Mouse (Mus musculus): Measurements from ENCODE around the gene Sgk2. TPM values are rescaled to one million over a fixed set of nuclear protein-coding genes. Genes with fewer than 3 reads are reported as not detected.
A peak's percentile ranks its signal among the peaks of the same experiment; 100 is the strongest.
"Not testable (repeated sequence)": the region's sequence is repeated elsewhere in the genome, so short reads cannot be mapped to it uniquely, and the experiment has no call there.

Gene Sgk2
- polyA plus RNA-seq, 1 experiment = 0.22 TPM

DNA sequence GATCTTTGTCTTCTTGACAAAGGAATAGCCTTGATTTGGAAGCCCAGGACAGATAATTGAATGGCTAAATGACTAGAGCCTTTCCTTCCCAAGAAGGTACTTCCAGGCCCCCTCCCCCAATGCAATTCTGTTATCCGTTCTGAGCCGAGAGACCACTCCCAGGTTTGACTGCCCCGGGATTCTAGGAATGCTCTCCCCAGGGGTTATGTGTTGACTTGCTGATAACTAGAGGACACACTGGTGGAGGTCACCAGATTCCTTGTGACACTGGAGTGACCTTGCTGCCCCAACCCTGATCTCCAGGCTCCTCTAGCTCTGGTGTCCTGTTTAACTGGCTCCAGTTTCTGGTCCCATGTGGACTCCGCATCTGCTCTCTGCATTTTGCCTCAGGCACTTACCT lies 65.0 kb downstream of the Sgk2 start:
- no peaks in the 10 kb centered on the region for H3K36me3 ChIP-seq (ENCODE audit: control insufficient read depth, insufficient read depth, low read length)
- no peak for TF ChIP-seq CTCF (IDR thresholded peaks at IDR 0.05; ENCODE audit: borderline replicate concordance, control insufficient read depth, extremely low read depth, insufficient read depth, low read length, poor library complexity)
- TF ChIP-seq POLR2A (IDR thresholded peaks at IDR 0.05; ENCODE audit: control insufficient read depth, extremely low read depth, insufficient read depth, low read length, poor library complexity) = no peak
- H3K4me1 ChIP-seq (replicated peaks; ENCODE audit: control insufficient read depth, insufficient read depth, low read length) = peaks cover 17% of the 10 kb centered on the region
- 94% methylated on average over 4 of the region's 4 CpGs for WGBS
- no peaks in the 10 kb centered on the region for H3K27me3 ChIP-seq (ENCODE audit: control insufficient read depth, insufficient read depth, low read length)
- no peak for DNase-seq
- H3K4me3 ChIP-seq (ENCODE audit: control insufficient read depth, insufficient read depth, low read length) = no peak overlapping the region
- H3K27ac ChIP-seq (ENCODE audit: control insufficient read depth, insufficient read depth, low read length) = no peak overlapping the region

GRCm38 (mm10) chr2:163052826-163053225 lies 65.7 kb downstream of the Sgk2 start:
- TF ChIP-seq POLR2A (IDR thresholded peaks at IDR 0.05; ENCODE audit: control insufficient read depth, extremely low read depth, insufficient read depth, low read length, poor library complexity) (no peak), CTCF (IDR thresholded peaks at IDR 0.05; ENCODE audit: borderline replicate concordance, control insufficient read depth, extremely low read depth, insufficient read depth, low read length, poor library complexity) (no peak)
- no peak for DNase-seq
- Histone ChIP-seq H3K4me3 (ENCODE audit: control insufficient read depth, insufficient read depth, low read length) (no peak overlapping the region), H3K27me3 (ENCODE audit: control insufficient read depth, insufficient read depth, low read length) (no peaks in the 10 kb centered on the region), H3K36me3 (ENCODE audit: control insufficient read depth, insufficient read depth, low read length) (no peaks in the 10 kb centered on the region), H3K4me1 (replicated peaks; ENCODE audit: control insufficient read depth, insufficient read depth, low read length) (peaks cover 17% of the 10 kb centered on the region), H3K27ac (ENCODE audit: control insufficient read depth, insufficient read depth, low read length) (no peak overlapping the region)
- 93% methylated on average over 4 of the region's 4 CpGs for WGBS

DNA sequence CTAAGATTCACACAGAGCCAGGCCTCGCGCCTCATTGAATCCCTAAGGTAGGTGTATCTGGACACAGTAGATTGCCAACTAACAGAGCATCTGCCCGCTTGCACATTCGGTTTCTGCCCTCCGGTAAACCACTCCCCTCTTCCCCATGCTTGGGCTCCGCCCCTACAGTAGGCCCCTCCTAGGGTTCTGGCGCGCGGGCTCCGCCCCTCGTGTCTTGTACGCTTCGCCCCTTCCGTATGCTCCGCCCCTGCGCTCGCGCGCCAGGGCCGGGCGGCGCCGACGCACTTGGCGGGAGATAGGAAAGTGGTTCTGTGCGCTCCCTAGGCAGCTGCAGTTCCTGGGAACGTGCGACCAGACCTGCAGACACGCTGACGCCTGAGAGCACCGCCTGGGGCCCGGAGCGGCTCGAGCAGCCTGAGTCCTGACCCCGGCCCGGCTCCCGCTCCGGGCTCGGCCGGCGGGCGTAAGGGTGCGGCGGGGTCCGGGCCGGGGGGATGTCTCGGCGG lies 67.3 kb downstream of the Sgk2 start, which contains the start of gene Mybl2:
TSS of gene Mybl2 (plus strand) at position 353 of the 506 bp plus-strand sequence.
- DNase-seq = peak; percentile 95
- TF ChIP-seq POLR2A (IDR thresholded peaks at IDR 0.05; ENCODE audit: control insufficient read depth, extremely low read depth, insufficient read depth, low read length, poor library complexity) (peak; percentile 57; the same call in 1 of the 2 replicates), CTCF (IDR thresholded peaks at IDR 0.05; ENCODE audit: borderline replicate concordance, control insufficient read depth, extremely low read depth, insufficient read depth, low read length, poor library complexity) (peak; percentile 41; the same call in 1 of the 2 replicates)
- Histone ChIP-seq H3K27me3 (ENCODE audit: control insufficient read depth, insufficient read depth, low read length) (no peaks in the 10 kb centered on the region), H3K4me3 (ENCODE audit: control insufficient read depth, insufficient read depth, low read length) (peak within 1 kb of the TSS; percentile 57), H3K4me1 (replicated peaks; ENCODE audit: control insufficient read depth, insufficient read depth, low read length) (peaks cover 17% of the 10 kb centered on the region), H3K36me3 (ENCODE audit: control insufficient read depth, insufficient read depth, low read length) (no peaks in the 10 kb centered on the region), H3K27ac (ENCODE audit: control insufficient read depth, insufficient read depth, low read length) (no peak within 1 kb of the TSS)
- WGBS = 1% methylated on average over 48 of the region's 48 CpGs

DNA sequence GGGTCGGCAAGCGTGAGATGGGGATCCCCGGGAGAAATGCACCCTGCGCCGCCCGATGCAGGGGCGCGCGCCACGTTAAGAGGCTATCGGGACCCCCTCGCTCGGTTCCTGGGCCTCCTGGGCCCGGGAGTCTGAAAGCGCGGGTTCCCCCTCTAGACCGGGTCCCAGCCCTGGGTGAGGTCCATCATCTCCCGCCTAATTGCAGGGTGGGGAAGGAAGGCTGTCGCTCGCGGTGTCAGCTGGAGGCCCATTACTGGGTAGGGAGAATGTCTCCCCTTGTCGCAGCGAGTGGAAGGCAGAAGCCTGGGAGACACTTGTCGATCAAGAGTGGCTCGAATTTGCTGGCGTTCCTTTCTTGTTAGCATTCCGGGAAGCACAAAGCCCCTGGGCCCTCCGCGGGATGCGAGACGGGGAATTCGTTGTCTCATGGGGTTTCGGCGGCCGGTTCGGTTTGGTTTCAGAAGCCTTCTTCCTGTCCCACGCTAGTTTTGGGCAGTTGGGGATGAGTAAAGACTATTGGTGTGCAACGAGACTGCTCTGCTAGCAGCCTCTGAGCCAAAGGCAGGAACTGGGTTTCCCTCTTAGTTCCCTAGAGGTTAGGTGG lies 67.9 kb downstream of the Sgk2 start:
- peak overlapping the region; percentile 57 for H3K4me3 ChIP-seq (ENCODE audit: control insufficient read depth, insufficient read depth, low read length)
- H3K27ac ChIP-seq (ENCODE audit: control insufficient read depth, insufficient read depth, low read length) = no peak overlapping the region
- H3K4me1 ChIP-seq (replicated peaks; ENCODE audit: control insufficient read depth, insufficient read depth, low read length) = peaks cover 17% of the 10 kb centered on the region
- no peaks in the 10 kb centered on the region for H3K27me3 ChIP-seq (ENCODE audit: control insufficient read depth, insufficient read depth, low read length)
- WGBS = under 1% methylated on average over 35 of the region's 38 CpGs
- no peaks in the 10 kb centered on the region for H3K36me3 ChIP-seq (ENCODE audit: control insufficient read depth, insufficient read depth, low read length)
- TF ChIP-seq POLR2A (IDR thresholded peaks at IDR 0.05; ENCODE audit: control insufficient read depth, extremely low read depth, insufficient read depth, low read length, poor library complexity) (no peak), CTCF (IDR thresholded peaks at IDR 0.05; ENCODE audit: borderline replicate concordance, control insufficient read depth, extremely low read depth, insufficient read depth, low read length, poor library complexity) (no peak)
- DNase-seq = no peak

GRCm38 (mm10) chr2:163055715-163056114 lies 68.6 kb downstream of the Sgk2 start:
- DNase-seq = no peak
- 44% methylated on average over 5 of the region's 5 CpGs for WGBS
- TF ChIP-seq CTCF (IDR thresholded peaks at IDR 0.05; ENCODE audit: borderline replicate concordance, control insufficient read depth, extremely low read depth, insufficient read depth, low read length, poor library complexity) (no peak), POLR2A (IDR thresholded peaks at IDR 0.05; ENCODE audit: control insufficient read depth, extremely low read depth, insufficient read depth, low read length, poor library complexity) (no peak)
- no peaks in the 10 kb centered on the region for H3K27me3 ChIP-seq (ENCODE audit: control insufficient read depth, insufficient read depth, low read length)
- H3K27ac ChIP-seq (ENCODE audit: control insufficient read depth, insufficient read depth, low read length) = no peak overlapping the region
- H3K4me1 ChIP-seq (replicated peaks; ENCODE audit: control insufficient read depth, insufficient read depth, low read length) = peaks cover 17% of the 10 kb centered on the region
- peak overlapping the region; percentile 57 for H3K4me3 ChIP-seq (ENCODE audit: control insufficient read depth, insufficient read depth, low read length)
- H3K36me3 ChIP-seq (ENCODE audit: control insufficient read depth, insufficient read depth, low read length) = no peaks in the 10 kb centered on the region

- WGBS = 94% methylated on average over 9 of the region's 9 CpGs
- H3K4me1 ChIP-seq (replicated peaks; ENCODE audit: control insufficient read depth, insufficient read depth, low read length) = peaks cover 17% of the 10 kb centered on the region
- H3K4me3 ChIP-seq (ENCODE audit: control insufficient read depth, insufficient read depth, low read length) = no peak overlapping the region
- H3K36me3 ChIP-seq (ENCODE audit: control insufficient read depth, insufficient read depth, low read length) = no peaks in the 10 kb centered on the region
- DNase-seq = no peak
- H3K27ac ChIP-seq (ENCODE audit: control insufficient read depth, insufficient read depth, low read length) = no peak overlapping the region
- H3K27me3 ChIP-seq (ENCODE audit: control insufficient read depth, insufficient read depth, low read length) = no peaks in the 10 kb centered on the region
- TF ChIP-seq CTCF (IDR thresholded peaks at IDR 0.05; ENCODE audit: borderline replicate concordance, control insufficient read depth, extremely low read depth, insufficient read depth, low read length, poor library complexity) = no peak
- no peak for TF ChIP-seq POLR2A (IDR thresholded peaks at IDR 0.05; ENCODE audit: control insufficient read depth, extremely low read depth, insufficient read depth, low read length, poor library complexity)
Observed at GRCm38 (mm10) chr2:163056584-163056983, 69.5 kb downstream of the Sgk2 start.

DNA sequence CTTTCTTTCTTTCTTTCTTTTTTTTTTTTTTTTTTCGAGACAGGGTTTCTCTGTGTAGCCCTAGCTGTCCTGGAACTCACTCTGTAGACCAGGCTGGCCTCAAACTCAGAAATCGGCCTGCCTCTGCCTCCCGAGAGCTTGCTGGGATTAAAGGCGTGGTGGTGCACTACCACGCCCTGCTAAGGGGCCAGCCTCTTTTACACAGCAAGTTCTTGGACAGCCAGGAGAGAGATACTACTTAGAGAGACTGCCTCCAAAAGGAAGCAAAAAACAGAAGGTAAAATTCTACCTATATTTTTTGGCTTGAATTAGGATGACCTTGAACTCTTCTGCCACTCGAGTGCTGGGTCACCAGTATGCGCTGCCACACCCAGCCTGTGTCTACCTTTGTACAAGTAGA lies 71.9 kb downstream of the Sgk2 start:
- not testable (repeated sequence) for DNase-seq; H3K27ac ChIP-seq (ENCODE audit: control insufficient read depth, insufficient read depth, low read length); H3K27me3 ChIP-seq (ENCODE audit: control insufficient read depth, insufficient read depth, low read length); H3K36me3 ChIP-seq (ENCODE audit: control insufficient read depth, insufficient read depth, low read length); H3K4me3 ChIP-seq (ENCODE audit: control insufficient read depth, insufficient read depth, low read length)
- peaks cover 15% of the 10 kb centered on the region for H3K4me1 ChIP-seq (replicated peaks; ENCODE audit: control insufficient read depth, insufficient read depth, low read length)
- WGBS = 96% methylated on average over 7 of the region's 7 CpGs
